Mouse (Mus musculus) lung, postnatal 4 days (tissue): ENCODE results near the gene Morn5.

ENCODE experiments used
- DNase-seq, 2 experiments: peaks; one replicate each; pipeline ENCODE4 v3.0.0; 2021

Gene Morn5

DNA sequence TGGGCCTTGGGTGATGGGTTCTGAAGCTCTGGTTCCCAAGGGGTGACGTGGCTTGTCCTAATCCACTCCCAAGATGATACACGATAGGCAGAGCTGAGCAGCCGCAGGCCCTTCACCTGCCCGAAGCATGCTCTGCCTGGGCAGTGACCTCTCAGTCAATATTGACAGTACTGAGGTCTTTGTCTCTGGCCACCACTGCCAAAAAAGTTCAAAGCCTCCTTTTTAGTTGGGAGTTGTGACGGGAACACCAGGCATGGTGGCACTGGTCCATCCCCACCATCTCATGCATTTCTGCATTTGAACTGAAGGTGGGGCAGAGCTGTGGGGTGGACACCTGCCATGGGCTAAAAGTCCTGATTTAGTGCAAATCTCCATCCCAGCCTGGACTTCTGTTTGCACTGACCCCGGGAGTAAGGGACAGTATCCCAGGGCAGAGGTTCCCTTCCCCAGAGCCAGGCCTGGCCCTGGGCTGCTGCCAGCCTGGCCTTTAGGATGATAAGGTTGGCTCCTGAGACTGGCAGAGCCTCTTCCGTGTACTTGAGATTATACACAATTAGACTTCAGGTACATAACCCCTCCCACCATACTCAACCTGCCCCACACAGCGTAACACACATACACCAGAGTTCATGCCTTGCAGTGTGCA is 22.5 kb downstream of the Morn5 start:
- DNase-seq, result no peak

DNA sequence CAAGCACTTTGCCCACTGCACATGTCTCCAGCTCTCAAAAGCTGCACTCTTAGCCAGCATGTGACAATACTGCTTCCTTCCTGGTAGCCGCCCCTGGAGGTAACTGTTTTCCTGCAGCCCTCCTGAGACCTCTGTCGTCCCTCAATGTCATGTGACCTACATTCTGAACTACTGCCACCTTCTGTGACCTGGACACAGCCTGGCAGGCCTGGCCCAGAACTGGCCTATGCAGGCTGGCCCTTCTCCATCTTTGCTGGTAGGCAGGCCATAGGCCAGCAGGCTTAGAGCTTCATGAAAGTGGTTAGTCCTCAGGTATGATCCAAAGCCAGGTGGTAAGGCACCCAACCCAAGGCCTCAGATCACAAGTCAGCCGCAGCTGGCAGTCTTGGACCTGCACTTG is 24.5 kb downstream of the Morn5 start:
- no peak for DNase-seq

DNA sequence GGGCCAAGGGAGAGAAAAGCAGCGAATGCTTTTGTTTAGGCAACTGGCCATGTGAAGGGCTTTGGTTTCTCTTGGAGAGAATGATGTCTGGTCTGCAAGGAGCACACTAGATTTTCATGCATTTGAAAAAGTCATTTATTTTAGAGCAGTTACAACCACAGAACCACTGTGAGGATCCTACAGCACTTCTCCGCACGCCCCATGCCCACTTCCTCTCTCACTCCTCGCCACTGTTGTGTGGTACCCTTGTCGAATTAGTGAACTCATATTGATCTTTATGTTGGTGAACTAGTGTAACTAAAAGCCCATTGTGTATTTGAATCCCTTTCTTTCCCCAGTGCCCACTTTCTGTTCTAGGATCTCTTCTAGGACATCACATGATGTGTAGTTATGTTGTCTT is 26.0 kb downstream of the Morn5 start:
- DNase-seq, result no peak

DNA sequence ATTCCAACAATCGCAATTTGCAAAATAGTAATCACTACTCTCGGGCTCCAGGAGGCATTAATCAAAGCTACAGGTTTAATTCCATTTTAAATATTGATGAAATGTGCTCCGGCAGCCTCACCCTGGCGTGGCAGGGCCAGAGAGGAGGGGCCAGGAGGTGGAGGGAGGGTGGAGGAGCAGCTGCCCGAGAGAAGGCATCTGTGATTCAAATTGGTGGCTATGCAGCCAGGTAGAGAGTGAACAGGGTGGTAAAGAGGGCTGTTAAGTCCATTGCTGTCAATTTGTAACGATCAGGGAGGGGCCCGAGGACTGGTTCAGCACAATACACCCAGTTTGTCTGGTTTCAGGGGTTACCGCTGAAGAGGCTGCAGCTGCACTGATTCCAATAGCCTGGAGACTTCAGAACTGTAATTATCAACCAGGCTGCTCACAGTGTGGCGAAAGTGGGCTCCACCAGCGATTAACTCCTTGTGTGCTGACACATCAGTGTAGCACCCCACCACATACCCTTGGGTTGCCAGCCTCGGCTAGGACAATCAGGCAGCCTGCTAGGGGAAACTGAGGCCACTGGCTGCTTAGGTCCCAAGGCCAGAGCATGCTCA is 28.0 kb downstream of the Morn5 start:
- no peak for DNase-seq

DNA sequence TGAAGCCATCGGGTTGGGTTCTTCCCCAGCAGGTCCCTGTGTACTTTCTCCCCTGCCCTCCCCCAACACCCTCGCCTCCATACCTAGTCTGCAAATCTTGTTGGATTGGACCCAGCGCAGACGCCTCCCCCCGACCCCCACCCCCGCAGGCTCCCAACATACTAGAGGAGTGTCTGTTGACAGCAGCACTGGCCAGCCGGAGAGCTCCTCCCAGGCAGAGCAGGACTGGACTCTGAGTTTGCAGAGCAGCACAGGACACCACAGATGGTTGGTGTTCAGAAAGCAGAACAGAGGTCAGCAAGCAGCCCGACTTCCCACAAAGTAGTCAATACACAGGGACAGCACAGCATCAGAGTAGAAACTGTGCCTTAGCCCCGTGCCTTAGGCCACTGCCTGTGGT is 32.2 kb downstream of the Morn5 start:
- no peak for DNase-seq

DNA sequence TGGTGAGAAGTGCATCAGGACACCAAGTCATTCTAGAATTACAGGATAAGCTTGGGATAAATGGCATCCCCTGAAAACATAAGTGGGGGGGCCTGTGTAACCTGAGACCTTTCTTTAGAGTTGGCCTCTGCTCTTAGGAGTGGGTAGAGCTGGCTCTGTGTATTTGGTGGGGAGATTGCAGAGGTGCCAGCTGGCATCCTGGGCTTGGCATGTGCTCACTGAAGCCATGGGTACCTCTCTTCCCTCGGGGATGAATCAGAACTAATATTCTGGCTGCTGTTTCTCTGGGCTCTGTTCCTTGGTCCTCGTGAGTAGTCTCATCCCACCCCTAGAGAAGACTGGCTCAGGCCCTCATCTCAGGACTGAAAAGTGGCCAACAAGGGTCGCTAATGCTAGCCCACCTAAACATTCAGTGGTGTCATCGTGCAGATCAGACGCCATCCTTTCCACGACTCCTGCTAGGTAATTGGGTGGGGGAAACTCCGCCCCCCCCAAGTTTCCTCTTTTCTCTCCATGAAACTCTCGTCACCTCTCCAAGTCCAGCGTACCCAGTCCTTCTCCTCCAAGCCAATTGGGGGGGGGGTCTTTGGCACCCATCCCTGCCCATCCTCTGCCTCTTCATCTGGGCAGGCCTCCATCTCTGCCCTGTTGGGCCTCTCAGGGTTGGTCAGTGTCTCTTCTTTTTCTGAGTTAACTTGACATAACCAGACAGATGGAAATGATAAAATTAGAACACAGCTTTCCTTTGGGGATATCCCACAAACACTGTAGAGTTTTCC is 33.7 kb downstream of the Morn5 start:
- DNase-seq, result no peak

DNA sequence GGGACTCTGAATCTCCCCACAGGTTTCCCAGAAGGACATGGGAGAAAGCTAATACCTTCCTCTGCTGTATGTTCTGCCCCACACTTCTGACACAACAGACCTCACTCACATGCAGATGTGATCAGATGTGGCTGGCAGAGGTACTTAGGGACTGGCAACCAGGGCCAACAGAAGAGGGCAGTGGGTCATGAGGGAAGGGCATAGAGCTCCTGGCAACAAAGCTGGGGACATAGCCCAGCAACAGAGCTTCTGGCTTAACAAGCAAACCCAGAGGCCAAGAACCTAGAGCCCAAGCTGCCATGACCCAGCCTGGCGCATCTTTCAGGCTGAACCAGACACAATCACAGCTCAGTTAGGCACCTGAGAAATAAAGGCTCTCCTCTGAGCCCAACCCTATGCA is 35.8 kb downstream of the Morn5 start:
- no peak for DNase-seq

DNA sequence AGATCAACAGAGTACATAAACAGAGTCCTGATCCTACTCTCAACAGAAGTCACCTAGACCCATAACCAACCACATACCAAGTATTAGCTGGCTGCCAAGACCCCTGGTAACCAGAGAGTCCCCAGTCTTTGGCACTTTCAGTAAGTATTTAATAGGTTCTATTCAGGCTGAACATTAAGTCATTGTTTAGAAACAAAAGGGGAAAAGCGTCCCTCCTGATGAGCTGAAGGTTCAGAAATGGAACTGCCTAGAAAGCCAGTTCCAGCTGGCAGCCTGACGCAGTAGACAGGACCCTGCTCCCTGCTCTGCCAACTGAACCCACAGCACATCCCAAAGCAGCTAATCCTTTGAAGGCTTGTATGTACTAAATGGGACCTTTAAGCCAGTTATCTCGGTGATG is 39.9 kb downstream of the Morn5 start:
- no peak for DNase-seq

DNA sequence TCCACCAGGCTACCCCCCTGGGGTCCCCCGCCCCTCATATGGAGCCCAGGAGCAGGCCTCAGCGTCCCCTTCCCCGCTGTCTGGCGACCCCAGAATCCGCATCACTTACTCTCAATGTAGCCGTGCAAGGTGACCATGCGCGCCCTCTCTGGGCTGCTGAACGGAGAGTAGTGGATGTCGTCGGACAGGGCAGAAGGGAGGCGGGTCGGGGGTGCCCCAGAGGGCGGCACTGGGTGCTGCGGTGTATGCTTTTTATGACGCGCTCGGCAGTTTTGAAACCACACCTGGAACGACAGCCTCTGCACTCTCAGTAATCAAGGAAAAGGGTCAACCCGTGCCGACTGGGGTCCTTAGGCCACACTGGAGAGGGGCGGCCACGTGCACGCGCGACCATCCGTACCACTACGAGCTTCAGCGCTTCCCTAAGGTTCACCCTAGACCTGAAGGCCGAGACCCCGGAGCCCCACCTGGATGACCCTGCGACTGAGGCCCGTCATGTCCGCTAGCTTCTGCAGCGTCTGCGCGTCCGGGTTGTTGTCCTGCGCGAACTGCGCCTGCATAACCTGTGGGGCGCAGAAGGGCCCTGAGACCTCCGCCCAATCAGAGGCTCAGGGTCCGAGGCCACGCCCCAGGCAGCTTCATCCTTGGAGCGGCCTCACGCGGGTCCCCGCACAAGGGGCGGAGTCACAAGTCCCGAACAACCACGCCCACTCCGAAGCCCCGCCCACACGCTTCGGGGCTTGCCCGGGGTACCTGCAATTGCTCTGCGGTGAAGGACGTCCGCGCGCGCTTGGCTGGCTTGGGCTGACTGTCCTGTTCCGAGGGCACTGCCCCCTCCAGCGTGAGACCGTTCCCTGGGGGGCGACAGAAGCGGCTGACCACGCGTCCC is 41.8 kb downstream of the Morn5 start:
- DNase-seq, result peak; percentile 53 to 61

DNA sequence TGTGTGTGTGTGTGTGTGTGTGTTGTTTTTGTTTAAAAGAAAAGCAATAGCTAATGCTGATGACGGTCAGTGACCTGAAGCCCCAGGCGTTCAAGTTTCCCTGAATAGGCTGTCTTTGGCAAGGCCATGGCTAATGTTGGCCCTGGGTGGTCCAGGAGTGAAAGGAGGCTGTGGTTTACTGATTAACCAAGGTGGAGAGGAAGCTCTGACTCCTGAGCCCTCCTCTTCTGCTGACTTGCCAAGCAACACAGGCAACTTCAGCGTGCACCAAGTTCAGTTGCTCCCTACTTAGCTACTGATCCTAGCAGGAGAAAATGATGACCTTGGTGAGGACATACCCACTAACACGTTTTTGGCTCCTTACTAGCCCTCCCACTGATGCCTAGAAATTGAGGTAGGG is 43.5 kb downstream of the Morn5 start:
- DNase-seq, result no peak

DNA sequence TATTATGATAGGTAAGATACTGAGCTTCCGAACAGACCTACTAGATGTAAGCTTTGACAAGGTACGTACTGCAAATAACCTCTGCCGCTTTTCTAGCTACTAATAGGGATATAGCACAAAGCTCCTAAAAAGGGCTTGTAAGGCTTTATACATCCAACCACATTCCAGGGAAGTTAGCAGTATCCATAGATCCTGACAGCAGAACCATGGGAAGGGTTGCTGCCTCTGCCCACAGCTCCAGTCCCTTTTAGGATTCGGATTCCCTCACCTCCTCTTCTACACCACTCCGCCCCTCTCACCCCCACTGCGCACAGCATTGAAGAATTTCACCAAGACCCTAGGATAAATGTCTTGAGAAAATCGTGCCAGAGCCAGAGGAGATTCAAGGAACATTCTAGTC is 44.0 kb downstream of the Morn5 start:
- no peak for DNase-seq

DNA sequence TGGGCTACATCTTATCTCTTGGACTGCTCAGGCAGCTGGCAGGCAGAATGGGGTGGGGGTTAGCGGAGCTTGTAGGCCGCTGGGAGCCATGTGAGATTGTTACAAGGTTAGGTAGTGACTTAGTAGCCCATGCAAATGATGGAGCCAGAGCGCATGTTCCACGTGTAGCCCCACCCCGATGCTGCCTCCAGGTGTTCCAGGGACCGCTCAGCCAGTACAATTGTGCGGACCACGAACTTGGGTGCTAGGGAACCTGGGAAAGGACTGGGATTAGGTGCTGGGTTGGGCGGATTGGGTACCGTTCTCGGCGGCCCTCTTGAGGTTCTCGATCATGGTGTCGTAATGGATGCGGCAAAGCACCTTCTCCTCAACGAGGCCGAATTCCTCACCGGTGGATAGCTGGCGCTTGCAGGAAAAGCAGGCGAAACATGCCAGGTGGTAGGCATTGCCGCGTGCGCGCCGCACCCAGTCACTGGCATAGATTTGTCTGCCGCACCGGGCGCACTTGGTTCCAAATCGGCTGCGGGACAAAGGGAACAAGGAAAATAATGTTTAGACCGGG is 44.7 kb downstream of the Morn5 start:
- DNase-seq, result no peak

DNA sequence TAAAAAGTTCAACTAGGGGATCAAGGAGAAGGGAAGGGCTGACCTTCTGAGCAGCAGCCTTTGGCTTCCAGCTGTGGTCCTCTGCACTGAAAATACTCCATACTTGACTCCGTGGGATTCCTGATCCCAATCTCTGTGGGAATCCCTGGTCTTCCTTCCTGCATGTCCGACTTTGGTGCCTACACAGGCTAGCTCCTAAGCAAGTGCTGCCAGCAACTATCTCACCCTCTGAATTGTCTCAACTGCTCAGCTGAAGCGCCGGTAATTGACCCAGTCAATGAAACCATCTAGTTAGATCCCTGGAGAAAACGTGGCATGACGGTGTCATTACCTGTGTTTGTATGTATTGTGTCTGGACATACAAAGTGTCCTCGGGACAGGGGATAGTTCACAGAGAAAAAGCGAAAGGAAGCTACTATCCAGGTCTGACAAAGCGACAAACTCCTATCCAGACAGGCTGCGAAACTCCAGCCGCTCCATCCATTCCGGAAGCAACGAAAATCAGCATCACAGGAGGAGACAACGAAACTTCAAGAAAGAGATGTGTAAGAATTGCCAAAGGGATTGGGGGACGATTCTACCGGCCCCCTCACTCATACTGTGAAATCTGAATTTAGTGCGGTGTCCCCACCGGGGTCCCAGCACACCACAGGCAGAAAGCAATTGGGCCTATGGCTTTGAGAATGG is 48.0 kb downstream of the Morn5 start:
- no peak for DNase-seq

DNA sequence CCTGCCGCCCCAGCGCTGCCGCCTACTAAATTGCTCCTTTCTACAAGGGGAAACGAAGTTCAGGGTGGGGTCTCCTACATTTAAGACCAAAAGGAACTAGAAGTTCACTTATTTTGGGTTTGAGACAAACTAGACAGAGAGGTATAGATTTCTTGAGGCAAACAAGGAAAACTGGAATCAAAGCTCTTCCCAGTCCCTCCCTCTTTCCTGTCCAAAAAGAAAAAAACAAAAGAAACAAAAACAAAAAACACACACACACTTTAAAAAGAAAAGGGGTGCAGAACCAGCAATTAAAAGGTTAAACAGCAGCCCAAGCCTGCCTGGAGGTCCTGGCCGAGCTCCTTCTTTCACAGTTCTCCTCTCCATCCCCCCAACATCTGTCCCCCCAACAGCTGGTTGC is 48.8 kb downstream of the Morn5 start:
- DNase-seq, result no peak

DNA sequence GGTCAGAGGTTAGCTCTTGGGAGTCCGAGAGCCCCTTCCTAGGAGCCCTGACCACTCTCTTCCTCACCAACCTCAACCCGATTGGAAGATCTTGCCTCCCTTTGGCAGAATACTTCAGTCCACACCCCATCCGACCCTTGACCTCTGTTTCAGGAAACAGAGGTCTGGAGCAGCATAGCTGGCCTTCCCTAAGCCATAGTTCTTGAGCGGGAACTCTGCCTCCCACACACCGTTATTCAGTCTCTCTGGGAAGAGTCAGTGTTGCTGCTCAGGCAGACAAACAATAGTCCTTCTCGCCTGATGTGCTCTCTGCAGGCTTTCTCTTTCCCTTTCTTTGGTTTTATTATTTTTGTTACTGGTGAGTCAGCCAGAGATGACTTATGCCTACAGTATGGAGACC is 50.5 kb downstream of the Morn5 start:
- no peak for DNase-seq

DNA sequence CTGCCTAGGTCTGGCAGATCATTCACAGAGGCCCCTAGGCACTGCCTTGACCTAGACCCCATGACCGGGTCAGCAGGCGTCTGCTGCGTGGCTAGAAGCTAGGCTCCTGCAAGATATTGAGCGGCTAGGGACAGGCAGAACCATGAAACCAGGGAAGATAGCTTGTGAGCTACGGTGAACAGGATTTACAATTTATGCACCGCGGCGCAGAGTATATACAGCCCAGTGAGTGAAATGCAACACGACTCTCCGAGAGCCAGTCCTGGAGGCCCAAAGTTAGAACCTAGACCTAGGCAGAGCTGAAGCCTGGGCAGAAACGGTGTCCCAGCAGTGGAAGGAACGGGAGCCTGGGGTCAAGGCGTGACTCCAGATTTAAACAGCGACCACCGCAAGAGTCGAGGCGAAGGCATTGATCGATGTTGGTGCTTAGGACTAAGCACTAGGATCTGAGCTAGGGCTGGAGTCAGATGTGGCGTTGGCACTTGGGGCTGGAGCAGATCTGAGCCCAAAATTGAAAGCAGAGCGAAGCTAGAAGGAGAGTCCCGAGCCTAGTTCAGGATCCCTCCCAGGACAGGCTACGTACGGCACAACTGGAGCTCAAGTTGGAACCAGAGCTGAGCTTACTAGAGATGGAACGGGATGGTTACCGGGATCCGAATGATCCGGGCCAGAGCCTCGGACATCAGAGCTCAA is 52.8 kb downstream of the Morn5 start:
- DNase-seq, result no peak

DNA sequence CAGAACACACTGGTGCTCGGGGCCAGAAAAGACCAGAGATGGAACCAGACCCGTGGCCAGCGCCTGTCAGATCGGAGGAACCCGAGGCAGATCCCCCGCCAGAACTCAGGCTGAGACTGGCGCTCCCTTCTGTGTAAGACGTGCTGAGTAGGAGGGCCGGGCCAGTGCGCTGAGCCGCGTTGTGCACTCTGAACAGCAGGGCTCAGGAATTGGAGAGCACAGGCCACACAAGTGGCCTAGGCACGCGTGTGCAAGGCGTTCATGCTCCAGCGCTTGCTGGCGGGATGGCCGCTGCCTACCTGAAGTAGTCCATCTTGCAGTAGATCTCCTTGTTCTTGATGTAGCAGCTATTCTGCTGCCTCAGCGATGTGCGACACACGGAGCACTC is 53.3 kb downstream of the Morn5 start:
- DNase-seq, result peak; percentile 32 to 39

DNA sequence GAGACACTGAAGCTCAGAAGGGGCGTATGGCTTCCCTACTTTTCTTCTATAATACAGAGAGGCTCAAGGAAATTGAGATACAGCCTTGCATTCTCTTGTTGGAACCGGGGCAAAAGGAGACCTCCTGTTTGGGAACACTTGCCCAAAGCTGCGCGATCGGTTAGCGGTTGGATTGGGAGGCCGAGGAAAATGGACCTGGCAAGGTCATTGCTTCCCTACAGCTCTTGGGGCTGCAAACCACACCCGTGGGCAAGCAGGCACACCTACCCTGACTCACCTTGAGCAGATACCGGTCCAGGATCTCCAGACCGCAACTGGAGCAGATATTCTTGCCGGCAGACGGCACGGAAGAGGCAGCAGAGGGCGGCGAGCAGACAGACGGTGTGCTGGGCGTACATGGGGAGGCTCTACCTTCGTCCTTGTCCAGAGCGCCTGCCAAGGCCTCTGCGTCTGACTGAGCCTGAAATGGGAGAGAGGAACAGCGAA is 53.9 kb downstream of the Morn5 start:
- DNase-seq, result no peak

DNA sequence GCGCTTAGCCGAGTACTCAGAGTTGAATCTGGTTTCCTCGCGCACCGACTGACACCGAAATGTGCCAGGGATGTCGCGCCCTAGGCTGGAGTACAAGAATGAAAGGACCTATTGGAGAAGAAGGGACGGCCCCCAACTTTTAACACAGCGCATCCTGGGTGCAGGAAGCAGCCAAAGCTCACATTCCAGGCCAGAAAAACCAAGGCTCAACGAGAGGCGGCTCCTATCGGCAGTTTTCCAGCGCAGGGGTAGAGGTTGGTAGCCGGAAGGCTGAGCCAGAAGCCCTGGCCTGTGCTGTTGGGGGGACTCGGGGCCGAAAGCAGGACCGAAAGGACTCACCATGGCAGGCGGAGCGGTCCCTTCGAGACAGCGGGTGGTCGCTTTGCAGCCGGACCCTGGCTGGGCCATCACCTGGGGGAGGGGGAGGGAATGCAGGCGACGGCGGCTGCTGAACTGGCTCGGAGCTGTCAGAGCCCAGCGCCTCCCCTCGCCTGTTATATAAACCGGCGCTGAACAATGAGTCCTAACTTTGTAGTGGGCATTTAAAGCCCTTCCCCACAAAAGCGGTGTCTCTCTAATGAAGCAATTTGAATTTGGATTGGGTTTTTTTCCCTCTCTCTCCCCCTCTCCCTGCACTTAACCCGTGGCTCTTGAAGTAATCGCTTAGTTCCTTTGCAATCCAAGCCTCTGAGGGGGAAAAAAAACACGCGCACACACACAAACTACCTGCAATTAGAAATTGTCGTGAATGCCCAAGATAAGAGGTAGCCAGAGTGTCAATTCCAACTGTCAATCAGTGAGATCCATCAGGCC is 54.5 kb downstream of the Morn5 start:
- peak; percentile 24 to 32 for DNase-seq

DNA sequence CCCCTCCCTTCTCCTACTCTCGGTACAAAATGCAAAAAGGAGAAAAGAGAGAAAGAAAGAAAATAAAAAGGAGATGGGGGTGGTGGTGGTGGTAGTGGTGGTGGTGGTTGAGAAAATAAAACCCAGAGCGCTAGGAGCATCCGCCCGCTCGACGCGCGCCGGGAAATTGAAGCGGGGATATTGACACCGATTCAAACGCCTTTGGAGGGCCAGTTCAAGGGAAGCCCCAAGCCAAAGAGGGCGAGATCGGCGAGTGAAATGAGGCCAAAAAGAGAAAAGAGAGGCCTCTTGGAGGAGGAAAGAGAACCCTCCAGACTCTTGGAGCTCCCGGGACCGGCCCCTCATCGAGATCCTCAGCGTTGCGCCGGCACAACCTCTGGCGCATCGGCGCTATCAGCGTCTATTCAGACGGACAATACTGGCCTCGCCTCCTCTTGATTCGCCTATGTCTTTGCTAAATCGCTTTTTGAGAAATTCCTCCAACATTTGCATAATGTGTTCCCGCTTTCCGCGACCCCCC is 55.2 kb downstream of the Morn5 start:
- DNase-seq, result no peak
